Mouse (Mus musculus) embryo, embryonic 11 days (tissue): ENCODE results near the gene Prkd2.

Experiments
- DNase-seq: peaks from one replicate; pipeline ENCODE4 v3.0.0-alpha.2; 2015

Prkd2 gene

DNA sequence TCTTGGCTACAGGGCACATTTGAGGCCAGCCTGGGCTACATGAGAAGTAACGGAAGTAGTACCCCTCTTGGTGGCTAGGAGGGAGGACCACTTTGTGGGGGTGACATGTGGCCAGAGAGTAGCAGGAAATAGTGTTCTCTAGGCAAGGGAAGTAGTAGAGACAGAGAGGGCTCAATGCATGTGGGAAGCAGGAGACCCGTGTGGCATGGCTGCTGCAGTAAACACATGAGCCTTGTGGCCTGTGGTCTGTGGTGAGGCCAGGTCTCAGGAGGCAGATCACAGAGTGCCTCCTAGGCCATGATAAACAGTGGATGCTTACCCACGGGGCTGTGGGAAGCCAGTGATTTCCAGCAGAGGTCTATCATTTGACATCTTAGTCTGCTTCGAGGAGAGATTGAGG lies 15.4 kb upstream of the Prkd2 start:
- DNase-seq = no peak

DNA sequence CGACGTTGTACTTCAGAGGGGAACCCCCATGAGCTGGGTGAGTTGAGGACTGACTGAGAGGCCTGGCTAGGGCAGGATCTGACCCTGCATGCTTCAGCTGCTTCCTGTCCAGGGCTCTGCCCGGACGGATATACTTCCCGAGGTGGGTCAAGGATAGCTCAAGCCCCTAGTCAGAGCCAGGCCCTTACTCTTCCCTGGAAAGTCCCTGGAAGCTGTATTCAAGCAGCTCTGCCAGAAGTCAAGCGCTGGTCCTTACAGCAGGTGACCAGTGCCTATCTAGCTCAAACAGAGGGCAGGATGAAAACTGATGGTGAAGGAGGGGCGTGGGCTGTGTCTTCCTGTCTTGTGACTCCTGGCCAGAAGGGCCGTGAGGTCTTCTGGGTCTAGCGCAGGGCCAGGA lies 12.3 kb upstream of the Prkd2 start:
- no peak for DNase-seq

DNA sequence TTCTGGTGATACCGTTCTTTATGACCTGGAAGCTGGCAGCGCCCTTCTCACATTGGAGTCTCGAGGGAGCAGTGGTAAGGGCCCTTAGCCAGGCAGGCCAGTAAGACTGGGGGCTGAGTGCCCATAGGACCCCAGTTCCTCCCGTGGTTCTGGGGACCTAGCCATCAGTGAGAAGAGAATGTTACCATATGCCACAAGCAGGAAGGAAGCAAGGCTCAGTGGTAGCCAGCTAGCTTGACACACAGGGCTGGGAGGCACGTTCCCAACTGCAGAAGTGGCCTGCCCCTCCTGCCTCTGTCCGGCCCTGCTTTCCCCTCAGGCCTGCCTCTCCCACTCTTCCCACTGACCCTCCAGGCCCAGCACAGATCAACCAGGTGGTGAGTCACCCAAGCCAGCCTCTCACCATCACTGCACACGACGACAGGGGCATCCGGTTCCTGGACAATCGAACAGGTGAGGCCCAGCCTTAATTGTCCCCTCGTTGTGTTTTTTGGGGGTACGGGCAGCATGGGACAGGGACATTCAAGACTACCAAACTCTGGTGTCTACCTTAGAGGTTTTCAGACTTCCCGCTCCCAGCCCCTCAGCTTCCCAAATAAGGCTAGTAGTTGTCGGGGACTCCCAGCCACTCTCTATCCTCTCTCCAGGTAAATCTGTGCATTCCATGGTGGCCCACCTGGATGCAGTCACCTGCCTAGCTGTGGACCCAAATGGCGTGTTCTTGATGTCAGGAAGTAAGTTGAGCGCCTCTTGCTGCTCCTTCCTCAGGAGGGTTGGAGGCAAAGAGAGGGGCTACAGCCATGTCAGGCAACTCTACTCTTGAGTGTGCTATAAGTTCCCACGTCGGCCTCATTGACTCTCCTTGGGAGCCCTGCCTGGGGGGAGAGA lies 4.5 kb upstream of the Prkd2 start:
- DNase-seq = no peak

DNA sequence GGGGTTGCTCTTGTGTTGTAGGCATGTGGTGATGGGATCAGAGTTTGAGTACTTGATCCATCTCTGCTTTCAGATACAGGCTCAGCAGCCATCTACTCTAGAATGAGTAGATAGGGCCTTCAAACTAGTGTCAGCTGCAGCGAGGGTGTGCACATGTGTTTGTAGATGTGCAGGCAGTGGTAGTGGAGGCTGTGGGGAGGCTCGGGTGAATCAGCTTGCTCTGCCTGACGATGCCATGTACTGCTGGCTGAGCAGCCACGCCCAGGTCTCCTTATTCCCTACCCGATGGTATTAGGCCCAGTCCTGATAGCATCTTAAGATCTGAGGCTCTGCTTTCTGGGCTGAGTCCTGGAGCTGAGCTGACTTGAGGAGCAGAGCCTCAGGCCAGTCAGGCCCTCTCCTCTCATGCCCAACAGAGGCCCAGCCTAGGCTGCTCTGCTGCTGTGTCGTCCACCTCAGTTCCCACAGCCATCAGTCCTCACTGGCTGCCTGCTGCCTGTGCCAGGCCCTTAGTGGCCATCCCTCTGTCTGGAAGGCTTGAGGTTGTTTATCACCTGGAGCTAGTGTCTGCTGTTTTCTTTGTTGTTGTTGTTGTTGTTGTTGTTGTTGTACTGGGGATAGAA lies 3.8 kb upstream of the Prkd2 start:
- no peak for DNase-seq

DNA sequence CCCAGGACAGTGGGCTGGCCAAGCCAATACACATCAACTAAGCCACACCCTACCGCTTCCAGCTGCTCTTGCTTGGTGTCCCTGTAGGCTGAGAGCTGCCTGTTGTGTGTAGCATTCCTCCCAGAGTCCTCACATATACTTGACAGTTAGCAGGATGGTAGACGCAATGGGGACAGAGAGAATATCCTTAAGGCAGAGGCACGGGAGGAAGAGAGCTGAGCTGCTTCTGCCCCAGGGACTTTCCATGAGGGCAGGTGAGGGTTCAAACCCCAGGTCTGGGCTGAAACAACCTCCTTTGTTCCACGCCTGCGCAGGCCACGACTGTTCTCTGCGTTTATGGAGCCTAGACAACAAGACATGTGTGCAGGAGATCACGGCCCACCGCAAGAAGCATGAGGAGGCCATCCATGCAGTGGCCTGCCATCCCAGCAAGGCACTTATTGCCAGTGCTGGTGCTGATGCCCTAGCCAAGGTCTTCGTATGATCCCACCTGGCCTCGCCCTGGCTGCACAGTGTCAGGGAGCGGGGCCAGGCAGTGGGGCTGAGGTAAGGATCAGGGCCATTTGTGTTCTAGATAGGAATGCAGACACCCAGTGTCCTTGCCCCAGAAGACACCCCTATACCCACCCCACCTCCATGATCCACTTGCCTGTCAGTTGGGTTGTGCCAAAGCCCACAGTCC lies 3.1 kb upstream of the Prkd2 start:
- DNase-seq = no peak

DNA sequence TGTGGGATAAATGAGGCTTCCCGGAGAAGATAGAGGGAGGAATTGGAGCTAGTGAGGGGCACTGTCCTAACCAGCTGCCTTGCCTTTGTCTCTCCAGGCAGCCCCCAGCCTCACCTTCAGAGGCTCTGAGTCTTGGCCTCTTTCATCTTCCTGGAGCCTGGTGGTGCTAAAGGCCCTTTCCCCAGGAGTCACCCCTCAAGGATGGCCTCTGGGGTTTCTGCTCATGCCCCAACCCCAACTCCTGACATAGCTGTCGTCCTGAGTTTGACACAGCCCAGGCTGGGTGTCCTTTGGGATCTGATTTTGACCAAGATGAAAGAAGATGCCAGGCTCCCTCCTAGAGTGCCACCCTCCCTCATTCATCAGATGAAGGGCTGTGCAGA lies 2.6 kb upstream of the Prkd2 start:
- DNase-seq = no peak

DNA sequence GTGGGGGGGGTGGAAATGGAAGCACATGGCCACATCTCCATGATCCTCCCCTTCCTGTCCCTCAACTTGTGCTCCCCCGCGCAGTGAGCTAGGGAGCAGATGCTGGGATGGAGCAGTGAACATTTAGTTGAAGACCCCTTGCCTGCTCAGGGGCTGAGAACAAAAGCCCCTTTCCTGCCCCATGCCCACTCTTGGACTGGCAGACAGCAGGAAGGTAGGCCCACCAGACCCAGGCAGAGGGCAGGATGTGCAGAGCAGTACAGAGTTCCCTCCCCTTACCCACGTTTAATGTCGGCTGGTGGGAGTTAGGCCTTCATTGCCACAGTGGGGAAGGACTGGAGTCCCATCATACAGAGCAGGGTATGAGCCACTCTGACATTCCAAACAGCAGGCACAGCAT lies 1.6 kb upstream of the Prkd2 start:
- no peak for DNase-seq

DNA sequence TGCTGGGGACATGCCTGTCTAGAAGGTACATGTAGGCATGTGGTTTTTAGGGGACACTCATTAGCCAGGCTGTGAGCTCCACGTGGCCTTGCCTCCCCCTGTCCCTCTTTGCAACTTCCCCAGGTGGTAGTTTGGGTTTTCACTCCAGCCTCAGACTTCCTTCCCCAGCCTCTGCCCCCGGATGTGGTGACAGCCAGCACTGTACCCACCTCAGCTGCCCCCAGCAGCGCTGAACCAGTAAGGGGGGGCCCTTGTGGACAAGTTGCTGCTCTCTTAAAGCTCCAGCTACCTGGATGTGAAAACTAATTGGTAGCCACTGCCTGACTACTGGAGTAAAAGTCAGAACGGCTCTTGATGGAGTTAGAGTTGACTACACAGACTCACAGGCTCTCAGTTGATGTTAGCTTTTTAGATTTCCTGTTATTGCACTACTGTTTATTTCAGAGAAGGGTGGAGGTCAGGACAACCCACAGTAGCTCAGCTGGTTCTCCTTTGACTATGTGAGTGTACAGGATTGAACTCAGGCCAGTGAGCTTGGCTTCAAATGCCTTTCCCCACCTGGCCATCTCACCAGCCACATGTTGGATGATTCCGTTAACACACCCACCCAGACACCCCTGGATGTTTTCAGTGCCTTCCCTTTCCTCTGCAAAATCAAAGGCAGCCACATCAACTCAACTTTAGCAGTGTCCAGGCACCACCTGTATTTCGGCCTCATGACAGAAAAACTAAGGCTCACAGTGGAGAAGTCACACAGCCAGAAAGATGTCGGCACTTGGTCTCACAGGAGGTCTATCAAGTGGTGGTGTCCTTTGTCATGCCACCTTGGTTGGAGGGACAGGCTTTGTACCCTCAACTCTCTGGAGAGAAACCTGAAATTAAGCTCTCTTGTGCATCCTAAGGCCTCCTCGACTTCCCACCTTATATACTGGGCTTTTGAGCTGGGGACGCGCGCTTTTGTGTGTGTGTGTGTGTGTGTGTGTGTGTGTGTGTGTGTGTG lies 841 bp upstream of the Prkd2 start:
- no peak for DNase-seq

DNA sequence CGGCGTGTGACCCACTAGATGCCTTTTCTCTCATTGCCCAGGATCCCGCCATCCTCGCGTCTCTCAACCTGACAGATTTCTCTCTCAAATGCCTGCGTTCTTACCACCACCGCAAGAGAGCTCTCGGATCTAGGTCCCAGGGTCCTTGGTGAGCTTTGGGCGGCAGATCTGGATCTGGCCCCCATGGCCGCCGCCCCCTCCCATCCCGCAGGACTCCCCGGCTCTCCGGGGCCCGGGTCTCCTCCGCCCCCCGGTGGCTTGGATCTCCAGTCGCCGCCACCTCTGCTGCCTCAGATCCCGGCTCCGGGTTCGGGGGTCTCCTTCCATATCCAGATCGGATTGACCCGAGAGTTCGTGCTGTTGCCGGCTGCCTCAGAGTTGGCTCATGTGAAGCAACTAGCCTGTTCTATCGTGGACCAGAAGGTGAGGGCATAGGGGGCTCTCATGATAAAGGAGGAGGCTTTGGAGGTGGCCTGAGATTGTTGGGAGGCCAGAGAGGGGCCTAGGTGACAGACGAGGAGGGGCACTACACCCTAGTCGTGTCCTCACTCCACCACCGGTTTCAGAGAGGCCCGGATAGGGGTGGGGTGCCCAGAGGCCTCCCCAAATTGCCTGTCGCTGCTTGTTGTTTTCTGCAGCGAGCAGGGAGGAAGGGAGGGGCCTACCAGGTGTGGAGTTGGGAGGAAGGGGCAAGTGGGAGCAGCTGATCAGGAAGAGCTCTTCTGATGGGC lies 904 bp downstream of the Prkd2 start:
- peak; percentile 26 for DNase-seq

DNA sequence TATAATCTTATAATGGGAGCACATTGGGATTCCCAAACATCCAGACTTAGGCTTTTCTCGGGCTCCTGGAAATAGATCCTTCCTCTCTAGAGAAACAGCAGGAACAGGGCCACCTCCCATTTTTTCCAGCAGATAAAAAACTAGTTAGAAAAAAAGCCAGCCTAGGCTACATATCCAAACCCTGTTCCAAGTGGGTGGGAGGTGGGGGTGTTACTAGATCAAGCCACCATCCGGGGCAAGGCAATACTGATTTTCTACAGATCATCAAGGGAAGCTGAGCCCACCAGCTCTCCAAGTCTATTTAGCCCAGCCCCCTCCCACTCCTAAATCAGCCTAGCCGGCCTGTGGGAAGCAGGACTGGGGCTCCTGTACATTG lies 2.0 kb downstream of the Prkd2 start:
- no peak for DNase-seq

DNA sequence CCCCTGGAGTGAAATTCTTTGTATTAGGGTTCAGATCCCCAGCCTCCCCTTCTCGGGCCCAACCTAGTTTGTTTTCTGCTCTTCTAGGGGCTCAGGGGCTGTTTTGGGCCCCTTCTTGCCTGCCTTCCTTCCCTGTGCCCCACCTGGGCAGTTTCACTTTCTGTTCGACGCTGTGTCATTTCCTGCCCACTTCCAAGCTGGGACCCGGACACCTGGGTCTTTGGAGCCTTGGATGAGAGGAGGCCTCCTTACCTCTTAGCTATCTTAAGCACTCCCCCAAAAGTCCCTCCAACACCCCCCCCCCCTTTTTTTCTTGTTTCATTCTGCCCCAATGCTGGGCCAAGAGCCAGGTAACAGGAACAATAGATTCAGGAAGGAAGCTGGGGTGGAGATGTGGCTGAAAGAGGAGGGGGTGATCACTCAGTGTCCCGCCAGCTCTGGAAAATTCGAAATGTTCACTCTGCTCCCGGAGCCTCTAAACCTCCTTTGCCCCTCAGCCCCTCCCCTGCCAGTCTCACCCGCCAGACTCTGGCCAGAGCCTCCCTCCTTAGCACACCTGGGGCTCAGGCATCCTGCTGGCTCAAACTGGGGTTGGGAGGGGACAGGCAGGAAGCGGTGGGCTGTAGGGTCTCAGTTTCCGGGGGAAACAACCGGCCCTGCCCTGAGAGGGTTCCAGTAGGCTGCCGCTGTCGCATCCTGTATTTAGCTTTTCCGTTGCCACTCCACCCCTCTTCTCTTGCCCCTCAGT lies 2.5 kb downstream of the Prkd2 start:
- no peak for DNase-seq

DNA sequence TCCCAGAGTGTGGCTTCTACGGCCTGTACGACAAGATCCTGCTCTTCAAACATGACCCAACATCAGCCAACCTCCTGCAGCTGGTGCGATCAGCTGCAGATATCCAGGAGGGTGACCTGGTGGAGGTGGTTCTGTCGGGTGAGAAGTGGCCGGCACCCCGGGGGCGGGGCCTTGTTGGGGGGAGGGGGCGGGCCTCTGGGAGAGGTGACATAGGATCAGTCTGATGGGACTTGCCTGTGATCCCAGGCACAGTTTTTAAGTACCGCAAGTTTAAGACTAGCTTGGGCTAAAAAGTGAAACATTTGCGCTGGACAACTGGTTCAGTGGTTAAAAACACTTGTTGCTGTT lies 3.1 kb downstream of the Prkd2 start:
- DNase-seq = no peak

DNA sequence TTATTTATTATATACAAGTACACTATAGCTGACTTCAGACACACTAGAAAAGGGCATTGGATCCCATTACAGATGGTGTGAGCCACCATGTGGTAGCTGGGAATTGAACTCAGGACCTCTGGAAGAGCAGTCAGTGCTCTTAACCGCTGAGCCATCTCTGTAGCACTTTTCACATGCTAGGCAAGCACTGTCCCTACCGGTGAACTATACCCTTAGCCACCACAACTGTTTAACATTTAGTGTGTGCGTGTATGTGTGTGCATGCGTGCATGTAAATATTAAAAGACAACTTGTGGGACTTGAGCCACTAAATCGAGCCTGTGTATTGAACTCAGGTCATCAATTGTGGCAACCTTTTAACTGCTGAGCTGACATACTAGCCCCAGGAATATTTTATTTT lies 4.1 kb downstream of the Prkd2 start:
- DNase-seq = no peak

DNA sequence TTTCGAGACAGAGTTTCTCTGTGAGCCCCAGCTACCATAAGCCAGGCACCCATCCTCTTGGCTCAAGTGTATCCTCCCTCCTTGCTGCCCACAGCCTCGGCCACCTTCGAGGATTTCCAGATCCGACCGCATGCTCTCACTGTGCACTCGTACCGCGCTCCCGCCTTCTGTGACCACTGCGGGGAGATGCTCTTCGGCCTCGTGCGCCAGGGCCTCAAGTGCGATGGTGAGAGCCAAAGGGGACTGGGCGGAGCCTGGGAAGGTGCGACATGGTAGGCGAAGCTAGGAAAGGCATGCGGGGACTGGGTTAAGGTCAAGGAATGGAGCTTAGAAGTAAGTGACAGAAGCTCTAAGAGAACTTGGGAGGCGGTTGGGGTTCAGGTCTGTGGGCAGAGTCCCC lies 4.8 kb downstream of the Prkd2 start:
- DNase-seq = no peak

DNA sequence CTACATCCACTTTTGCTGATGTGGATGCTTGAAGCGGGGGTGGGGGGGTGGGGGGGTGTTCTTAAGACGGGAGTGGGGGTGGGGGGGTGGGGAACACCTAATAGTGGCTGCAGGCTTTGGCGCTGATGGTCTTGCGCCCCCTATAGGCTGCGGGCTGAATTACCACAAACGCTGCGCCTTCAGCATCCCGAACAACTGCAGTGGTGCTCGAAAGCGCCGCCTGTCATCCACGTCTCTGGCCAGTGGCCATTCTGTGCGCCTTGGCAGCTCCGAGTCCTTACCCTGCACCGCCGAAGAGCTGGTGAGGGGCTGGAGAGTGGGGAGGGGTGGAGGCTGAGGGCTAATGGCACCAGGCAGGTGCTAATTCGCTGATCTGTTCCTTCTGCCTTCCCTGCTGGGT lies 5.9 kb downstream of the Prkd2 start:
- DNase-seq = peak; percentile 58

DNA sequence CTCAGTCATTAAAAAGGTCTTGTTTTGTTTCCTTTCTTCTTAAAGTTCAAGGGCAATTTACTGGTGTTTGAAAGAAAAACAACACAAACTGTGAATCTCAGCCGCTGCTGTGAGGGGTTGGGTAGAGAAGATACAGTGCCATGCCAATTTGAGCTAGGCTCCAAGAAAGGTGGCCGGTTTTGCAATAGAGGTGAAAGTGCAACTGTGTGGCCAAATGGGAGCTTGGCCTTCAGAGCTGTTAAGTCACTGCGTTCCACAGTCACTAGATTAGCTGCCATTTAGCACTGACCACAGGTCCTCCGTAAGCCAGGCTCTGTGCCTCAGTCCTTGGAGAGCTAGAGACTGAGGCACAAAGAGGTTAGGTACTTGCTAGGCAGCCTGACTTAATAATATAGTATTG lies 8.9 kb downstream of the Prkd2 start:
- no peak for DNase-seq

DNA sequence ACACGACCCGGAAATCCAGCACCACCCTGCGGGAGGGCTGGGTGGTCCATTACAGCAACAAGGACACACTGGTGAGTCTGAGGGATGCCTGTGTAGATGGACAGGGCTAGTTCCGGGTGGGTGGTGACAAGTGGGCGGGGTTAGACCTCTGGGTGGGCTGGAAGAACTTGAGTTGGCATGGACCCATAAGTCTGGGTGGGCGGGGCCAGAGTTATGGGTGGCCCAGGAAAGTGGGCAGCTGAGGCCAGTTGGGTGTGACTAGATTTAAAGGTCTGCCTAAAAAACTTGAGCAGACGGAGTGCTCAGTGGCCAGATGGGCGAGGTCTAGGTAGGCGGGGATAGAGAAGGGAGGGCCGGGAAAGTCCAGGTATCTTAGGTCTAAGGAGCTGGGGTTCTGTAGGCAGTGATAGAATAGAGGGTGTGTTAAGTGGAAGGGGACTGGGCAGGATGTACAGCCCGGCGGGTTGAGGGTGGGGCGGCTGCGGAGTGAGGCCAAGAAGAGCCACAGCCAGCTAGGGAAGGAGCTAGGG lies 10.7 kb downstream of the Prkd2 start:
- no peak for DNase-seq

DNA sequence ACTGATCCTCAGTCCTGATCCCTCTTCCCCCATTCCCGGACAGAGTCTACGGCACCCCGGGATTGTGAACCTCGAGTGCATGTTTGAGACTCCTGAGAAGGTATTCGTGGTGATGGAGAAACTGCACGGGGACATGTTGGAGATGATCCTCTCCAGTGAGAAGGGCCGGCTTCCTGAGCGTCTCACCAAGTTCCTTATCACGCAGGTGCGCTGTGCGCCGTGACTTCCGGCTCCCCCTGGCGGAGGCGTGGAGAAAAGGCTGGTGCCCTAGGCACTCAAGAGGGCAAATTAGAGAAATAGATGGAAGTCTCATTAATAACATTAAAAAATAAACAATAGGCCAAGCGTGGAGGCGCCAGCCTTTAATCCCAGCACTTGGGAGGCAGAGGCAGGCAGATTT lies 15.6 kb downstream of the Prkd2 start:
- peak; percentile 68 for DNase-seq

DNA sequence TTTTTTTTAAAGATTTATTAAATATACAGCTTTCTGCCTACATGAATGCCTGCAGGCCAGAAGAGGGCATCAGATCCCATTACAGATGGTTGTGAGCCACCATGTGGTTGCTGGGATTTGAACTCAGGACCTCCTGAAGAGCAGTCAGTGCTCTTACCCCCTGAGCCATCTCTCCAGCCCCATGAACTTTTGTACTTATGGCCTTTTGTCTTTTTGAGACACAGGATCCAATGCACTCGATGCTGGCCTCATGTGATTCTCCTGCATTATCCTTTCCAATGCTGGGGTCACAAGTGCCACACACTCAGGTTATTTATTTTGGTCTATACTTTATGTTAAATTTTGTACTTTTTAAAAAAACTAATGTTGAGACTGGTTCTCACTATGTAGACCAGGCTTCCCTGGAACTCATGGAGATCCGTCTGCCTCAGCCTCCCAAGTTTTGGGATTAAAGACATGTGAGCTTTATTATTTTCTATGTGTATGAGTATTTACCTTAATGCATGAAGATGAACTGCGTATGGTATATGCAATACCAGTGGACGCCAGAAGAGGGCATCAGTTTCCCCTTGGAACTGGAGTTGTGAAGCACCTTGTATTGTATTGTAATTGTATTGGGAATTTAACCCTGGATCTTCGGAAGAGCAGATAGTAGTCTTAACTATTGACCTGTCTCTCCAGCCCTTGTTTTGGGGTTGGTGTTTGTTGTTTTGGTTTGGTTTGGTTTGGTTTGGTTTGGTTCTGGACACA lies 17.4 kb downstream of the Prkd2 start:
- DNase-seq = peak; percentile 58

DNA sequence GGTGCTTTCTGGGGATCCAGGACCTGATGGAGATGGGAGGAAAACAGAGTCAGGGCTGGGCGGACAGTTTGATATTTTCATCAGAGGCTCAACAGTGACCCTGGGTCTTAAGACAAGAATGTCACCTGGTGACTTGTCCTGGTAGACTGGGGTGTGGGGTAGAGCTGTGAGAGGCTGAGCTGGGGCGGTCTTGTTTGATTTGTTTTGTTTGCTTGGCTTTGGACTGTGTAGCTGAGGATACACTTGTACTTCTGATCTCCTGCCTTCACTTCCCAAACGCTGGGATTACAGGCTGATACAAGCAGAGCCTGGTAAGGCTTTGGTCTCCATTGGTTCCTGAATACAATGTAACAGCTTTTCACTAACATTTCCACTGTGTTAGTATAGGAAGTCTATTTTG lies 24.8 kb downstream of the Prkd2 start:
- no peak for DNase-seq

DNA sequence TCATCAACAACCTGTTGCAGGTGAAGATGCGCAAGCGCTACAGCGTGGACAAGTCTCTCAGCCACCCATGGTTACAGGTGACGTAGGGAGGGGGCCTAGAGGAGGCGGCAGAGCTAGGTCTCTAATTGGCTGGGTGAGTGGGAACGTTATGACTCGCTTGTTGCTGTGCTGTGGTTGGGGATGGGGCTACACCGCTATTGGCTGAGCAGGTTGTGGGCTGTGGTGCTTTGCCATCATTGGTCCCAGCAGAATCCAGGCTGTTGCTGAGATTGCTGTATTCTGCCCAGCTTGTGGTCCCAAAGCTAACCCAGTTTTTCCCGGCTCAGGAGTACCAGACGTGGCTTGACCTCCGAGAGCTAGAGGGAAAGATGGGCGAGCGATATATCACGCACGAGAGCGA lies 26.8 kb downstream of the Prkd2 start:
- peak; percentile 85 for DNase-seq
